Mouse (Mus musculus) MEL (cell line): Measurements from ENCODE around the gene Smim17. TPM values are rescaled to one million over a fixed set of nuclear protein-coding genes. Genes with fewer than 3 reads are reported as not detected.

ENCODE experiments used
- DNase-seq: peaks from one replicate; pipeline ENCODE4 v3.0.0; 2011; ENCODE audit warnings: low read depth, low spot score
- H3K27ac ChIP-seq: 2 replicates; pipeline ENCODE4 v1.5.1; 2012; ENCODE audit warnings: low read depth, mild to moderate bottlenecking, control low read depth, low read length, moderate library complexity; ENCODE audit not compliant: control insufficient read depth
- H3K27me3 ChIP-seq, 2 experiments: fragments of 150-350 bp in 1 of 2; sonication (generic) in 1 of 2; 2 replicates each; pipeline ENCODE4 v1.6.1; 2012; ENCODE audit warnings: low read length in 2 of 2, mild to moderate bottlenecking in 2 of 2, improper control_type of control experiment in 1 of 2, moderate library complexity in 1 of 2; ENCODE audit not compliant: insufficient read depth in 2 of 2, control insufficient read depth in 1 of 2
- H3K36me3 ChIP-seq, 2 experiments: 2 replicates each; pipeline ENCODE4 v1.6.1; 2012 to 2014; ENCODE audit warnings: low read length in 2 of 2, improper control_type of control experiment in 1 of 2, inconsistent platforms in 1 of 2, mild to moderate bottlenecking in 1 of 2; ENCODE audit not compliant: insufficient read depth in 2 of 2, control insufficient read depth in 1 of 2
- H3K4me1 ChIP-seq, 2 experiments: fragments of 150-350 bp in 1 of 2; sonication (generic) in 1 of 2; 2 replicates each; pipeline ENCODE4 v1.6.1; 2012; ENCODE audit warnings: low read length in 2 of 2, improper control_type of control experiment in 1 of 2, mild to moderate bottlenecking in 1 of 2; ENCODE audit not compliant: insufficient read depth in 2 of 2, control insufficient read depth in 1 of 2
- H3K4me3 ChIP-seq, 2 experiments: fragments of 150-350 bp in 1 of 2; sonication (generic) in 1 of 2; 2 replicates each; pipeline ENCODE4 v1.5.1; 2012; ENCODE audit warnings: low read depth in 2 of 2, low read length in 2 of 2, mild to moderate bottlenecking in 2 of 2, moderate library complexity in 2 of 2, control low read depth in 1 of 2, improper control_type of control experiment in 1 of 2; ENCODE audit not compliant: control insufficient read depth in 1 of 2, insufficient read depth in 1 of 2
- H3K79me2 ChIP-seq: 2 replicates; pipeline ENCODE4 v1.6.1; 2012; ENCODE audit warnings: mild to moderate bottlenecking, low read length, moderate library complexity; ENCODE audit not compliant: control insufficient read depth, poor library complexity, insufficient read depth
- H3K9ac ChIP-seq: 2 replicates; pipeline ENCODE4 v1.6.1; 2012; ENCODE audit warnings: low read depth, mild to moderate bottlenecking, control low read depth, low read length, moderate library complexity; ENCODE audit not compliant: control insufficient read depth, poor library complexity, severe bottlenecking
- H3K9me3 ChIP-seq: fragments of 150-350 bp; sonication (generic); replicated peaks from 2 replicates; pipeline ENCODE4 v1.6.1; 2012; ENCODE audit warnings: mild to moderate bottlenecking, low read length, improper control_type of control experiment, moderate library complexity; ENCODE audit not compliant: insufficient read depth
- BHLHE40 ChIP-seq: IDR thresholded peaks from 2 replicates; pipeline ENCODE4 v1.6.1; 2012; ENCODE audit warnings: low read depth, mild to moderate bottlenecking, inconsistent platforms, low read length, improper control_type of control experiment, borderline replicate concordance
- CHD1 ChIP-seq: IDR thresholded peaks from 2 replicates; pipeline ENCODE4 v1.6.1; 2012; ENCODE audit warnings: low read depth, mild to moderate bottlenecking, inconsistent platforms, low read length, improper control_type of control experiment
- CHD2 ChIP-seq: IDR thresholded peaks from 2 replicates; pipeline ENCODE4 v1.6.1; 2011; ENCODE audit warnings: low read length, improper control_type of control experiment
- CTCF ChIP-seq, 3 experiments: IDR thresholded peaks in 2 of 3; conservative IDR thresholded peaks in 1 of 3; 2 replicates each; pipeline ENCODE4 v1.5.1; 2011 to 2012; ENCODE audit warnings: low read length in 3 of 3, low read depth in 2 of 3, mild to moderate bottlenecking in 2 of 3, improper control_type of control experiment in 1 of 3, inconsistent platforms in 1 of 3, mixed read lengths in 1 of 3, moderate library complexity in 1 of 3; ENCODE audit not compliant: control insufficient read depth in 1 of 3, insufficient read depth in 1 of 3, poor library complexity in 1 of 3, severe bottlenecking in 1 of 3
- E2F4 ChIP-seq: IDR thresholded peaks from 2 replicates; pipeline ENCODE4 v1.6.1; 2011; ENCODE audit warnings: low read depth, low read length, improper control_type of control experiment, borderline replicate concordance
- ELF1 ChIP-seq: IDR thresholded peaks from 2 replicates; pipeline ENCODE4 v1.6.1; 2014; ENCODE audit warnings: low read depth, mild to moderate bottlenecking, inconsistent platforms, low read length, improper control_type of control experiment, moderate library complexity
- EP300 ChIP-seq, 2 experiments: IDR thresholded peaks; 2 replicates each; pipeline ENCODE4 v1.6.1; 2011; ENCODE audit warnings: improper control_type of control experiment in 2 of 2, low read length in 2 of 2, low read depth in 1 of 2, mild to moderate bottlenecking in 1 of 2
- ETS1 ChIP-seq: IDR thresholded peaks from 2 replicates; pipeline ENCODE4 v1.6.1; 2012; ENCODE audit warnings: low read depth, mild to moderate bottlenecking, inconsistent platforms, low read length, improper control_type of control experiment, moderate library complexity
- HCFC1 ChIP-seq: IDR thresholded peaks from 2 replicates; pipeline ENCODE4 v1.6.1; 2012; ENCODE audit warnings: low read depth, mild to moderate bottlenecking, inconsistent platforms, low read length, improper control_type of control experiment, moderate library complexity
- JUND ChIP-seq: IDR thresholded peaks from 2 replicates; pipeline ENCODE4 v1.6.1; 2011; ENCODE audit warnings: low read depth, mild to moderate bottlenecking, improper control_type of control experiment, low read length
- KAT2A ChIP-seq: conservative IDR thresholded peaks from 2 replicates; pipeline ENCODE4 v1.6.1; 2012; ENCODE audit warnings: low read depth, low read length, improper control_type of control experiment, inconsistent platforms
- MAFK ChIP-seq: IDR thresholded peaks from 2 replicates; pipeline ENCODE4 v1.6.1; 2011; ENCODE audit warnings: low read depth, mild to moderate bottlenecking, low read length, improper control_type of control experiment, borderline replicate concordance
- MAX ChIP-seq: IDR thresholded peaks from 2 replicates; pipeline ENCODE4 v1.6.1; 2011; ENCODE audit warnings: low read length, improper control_type of control experiment
- MEF2A ChIP-seq: IDR thresholded peaks from 2 replicates; pipeline ENCODE4 v1.6.1; 2014; ENCODE audit warnings: low read depth, mild to moderate bottlenecking, inconsistent platforms, low read length, improper control_type of control experiment; ENCODE audit not compliant: poor library complexity, insufficient replicate concordance, severe bottlenecking; ENCODE audit errors: extremely low read depth
- MXI1 ChIP-seq: IDR thresholded peaks from 2 replicates; pipeline ENCODE4 v1.6.1; 2011; ENCODE audit warnings: mild to moderate bottlenecking, low read depth, low read length, improper control_type of control experiment
- MYB ChIP-seq: IDR thresholded peaks from 2 replicates; pipeline ENCODE4 v1.6.1; 2011; ENCODE audit warnings: mild to moderate bottlenecking, low read depth, low read length, improper control_type of control experiment
- NELFE ChIP-seq: IDR thresholded peaks from 2 replicates; pipeline ENCODE4 v1.6.1; 2011; ENCODE audit warnings: low read depth, low read length, improper control_type of control experiment
- POLR2A ChIP-seq, 2 experiments: IDR thresholded peaks; 2 replicates each; pipeline ENCODE4 v1.6.1; 2011 to 2012; ENCODE audit warnings: low read length in 2 of 2, mild to moderate bottlenecking in 2 of 2, control low read depth in 1 of 2, improper control_type of control experiment in 1 of 2, low read depth in 1 of 2, moderate library complexity in 1 of 2; ENCODE audit not compliant: control insufficient read depth in 1 of 2, insufficient read depth in 1 of 2, poor library complexity in 1 of 2
- POLR2AphosphoS2 ChIP-seq: IDR thresholded peaks from 2 replicates; pipeline ENCODE4 v1.6.1; 2011; ENCODE audit warnings: low read length, improper control_type of control experiment
- RAD21 ChIP-seq: IDR thresholded peaks from 2 replicates; pipeline ENCODE4 v1.6.1; 2011; ENCODE audit warnings: mild to moderate bottlenecking, low read depth, low read length, improper control_type of control experiment
- RCOR1 ChIP-seq: IDR thresholded peaks from 2 replicates; pipeline ENCODE4 v1.6.1; 2012; ENCODE audit warnings: low read depth, mild to moderate bottlenecking, inconsistent platforms, low read length, improper control_type of control experiment
- SIN3A ChIP-seq: IDR thresholded peaks from 2 replicates; pipeline ENCODE4 v1.6.1; 2012; ENCODE audit warnings: low read length, improper control_type of control experiment, inconsistent platforms
- SMC3 ChIP-seq: IDR thresholded peaks from 2 replicates; pipeline ENCODE4 v1.6.1; 2011; ENCODE audit warnings: low read depth, low read length, improper control_type of control experiment
- TAL1 ChIP-seq: IDR thresholded peaks from 2 replicates; pipeline ENCODE4 v1.6.1; 2012; ENCODE audit warnings: mild to moderate bottlenecking, inconsistent platforms, low read length, moderate library complexity, mixed read lengths
- TBP ChIP-seq: IDR thresholded peaks from 2 replicates; pipeline ENCODE4 v1.8.0; 2011; ENCODE audit warnings: low read depth, low read length, improper control_type of control experiment
- TCF12 ChIP-seq: IDR thresholded peaks from 2 replicates; pipeline ENCODE4 v1.6.1; 2014; ENCODE audit warnings: low read depth, mild to moderate bottlenecking, inconsistent platforms, low read length, improper control_type of control experiment, moderate library complexity
- UBTF ChIP-seq: IDR thresholded peaks from 2 replicates; pipeline ENCODE4 v1.6.1; 2012; ENCODE audit warnings: low read depth, mild to moderate bottlenecking, inconsistent platforms, low read length, improper control_type of control experiment, moderate library complexity, borderline replicate concordance; ENCODE audit not compliant: insufficient read depth
- USF1 ChIP-seq: IDR thresholded peaks from 2 replicates; pipeline ENCODE4 v1.6.1; 2014; ENCODE audit warnings: low read depth, mild to moderate bottlenecking, inconsistent platforms, low read length, improper control_type of control experiment, moderate library complexity
- USF2 ChIP-seq, 2 experiments: IDR thresholded peaks; 2 replicates each; pipeline ENCODE4 v1.6.1; 2011 to 2012; ENCODE audit warnings: improper control_type of control experiment in 2 of 2, low read length in 2 of 2, borderline replicate concordance in 1 of 2, inconsistent platforms in 1 of 2, low read depth in 1 of 2, mild to moderate bottlenecking in 1 of 2; ENCODE audit not compliant: insufficient read depth in 1 of 2
- ZC3H11A ChIP-seq: IDR thresholded peaks from 2 replicates; pipeline ENCODE4 v1.6.1; 2012; ENCODE audit warnings: low read depth, mild to moderate bottlenecking, inconsistent platforms, low read length, improper control_type of control experiment
- ZMIZ1 ChIP-seq: IDR thresholded peaks from 2 replicates; pipeline ENCODE4 v1.6.1; 2012; ENCODE audit warnings: low read depth, mild to moderate bottlenecking, inconsistent platforms, low read length, improper control_type of control experiment, moderate library complexity
- ZNF384 ChIP-seq: IDR thresholded peaks from 2 replicates; pipeline ENCODE4 v1.6.1; 2012; ENCODE audit warnings: low read depth, mild to moderate bottlenecking, inconsistent platforms, low read length, improper control_type of control experiment
- polyA plus RNA-seq, 2 experiments: library from polyadenylated mRNA; stranded (reverse) in 1 of 2; unstranded in 1 of 2; fragments of >175 nt in 1 of 2; fragments of >200 nt in 1 of 2; gene quantifications; 2 replicates each; pipeline versions ENCODE4 v1.2.1 to v1.2.4; 2012; ENCODE audit warnings: low replicate concordance in 2 of 2, low read depth in 1 of 2; ENCODE audit not compliant: insufficient read length in 2 of 2, insufficient read depth in 1 of 2, missing spikeins in 1 of 2
- total RNA-seq: library from RNA; depleted of rRNA; stranded (reverse); fragments of 300-350 nt; gene quantifications from 2 replicates; pipeline ENCODE4 v1.2.3, GENCODE M21; 2012

Gene Smim17
- total and polyA plus RNA-seq, 3 experiments, result not detected

DNA sequence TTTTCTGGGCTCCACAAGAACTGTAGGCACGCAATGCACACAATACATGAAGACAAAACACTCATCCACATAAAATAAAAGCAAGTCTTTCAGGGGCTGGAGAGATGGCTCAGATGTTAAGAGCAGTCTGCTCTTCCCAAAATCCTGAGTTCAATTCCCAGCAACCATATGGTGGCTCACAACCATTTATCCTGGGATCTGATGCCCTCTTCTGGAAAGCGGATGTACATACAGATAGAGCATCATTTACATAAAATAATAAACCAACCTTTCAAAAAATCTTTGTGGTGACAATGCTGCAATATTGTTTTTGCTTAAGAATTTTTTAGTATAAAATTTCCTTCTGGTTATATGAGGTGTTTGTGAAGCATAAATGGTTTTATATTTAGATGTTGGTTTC lies 17.1 kb upstream of the Smim17 start:
- Histone ChIP-seq H3K9ac (no peak overlapping the region), H3K4me3 (no peak overlapping the region), H3K79me2 (no peaks in the 10 kb centered on the region), H3K36me3 (peaks cover 0 to 2% of the 10 kb centered on the region in 2 experiments; a peak in 1 of 4 replicates), H3K27me3 (no peaks in the 10 kb centered on the region), H3K27ac (no peak overlapping the region), H3K4me1 (peaks cover 0 to 12% of the 10 kb centered on the region in 2 experiments; a peak in 2 of 4 replicates), H3K9me3 (no peaks in the 10 kb centered on the region)
- no peak for TF ChIP-seq ZNF384
- peak in 2 of 3 experiments; percentile 9 to 21; a peak in 2 of 6 replicates for TF ChIP-seq CTCF (IDR thresholded peaks at IDR 0.05 in 2 of 3, conservative IDR thresholded peaks at IDR 0.05 in 1 of 3; ENCODE audit: control insufficient read depth in 1 of 3, insufficient read depth in 1 of 3, low read depth in 2 of 3, low read length in 3 of 3, poor library complexity in 1 of 3, severe bottlenecking in 1 of 3)
- peak; percentile 12; the same call in 1 of the 2 replicates for TF ChIP-seq SMC3
- peak; percentile 19 for DNase-seq

DNA sequence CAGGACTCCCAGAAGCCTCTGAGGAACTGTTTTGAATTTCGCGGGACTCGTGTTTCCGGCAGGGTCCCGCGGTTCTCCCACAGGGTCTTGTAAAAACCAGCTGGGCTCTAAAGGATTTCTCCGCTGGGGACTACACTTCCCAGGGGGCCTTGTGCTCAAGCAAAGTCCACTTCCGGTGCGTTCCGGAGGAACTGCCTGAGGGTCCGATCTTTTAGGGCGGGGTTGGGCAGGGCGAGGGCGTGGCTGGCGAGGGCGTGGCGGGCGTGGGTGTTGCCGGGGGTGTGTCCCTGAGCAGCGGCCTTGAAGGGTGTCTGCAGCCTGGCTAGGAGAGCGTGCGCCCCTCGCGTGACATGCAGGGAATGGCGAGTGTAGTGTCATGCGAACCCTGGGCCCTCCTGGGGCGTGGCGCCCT lies 15.5 kb upstream of the Smim17 start, which contains the start of gene Zfp28:
Zfp28 (plus strand) TSS at position 252 of the 412 bp plus-strand sequence.
- Histone ChIP-seq H3K27me3 (no peaks in the 10 kb centered on the region), H3K9me3 (no peaks in the 10 kb centered on the region), H3K4me3 (peak within 1 kb of the TSS; percentile 59 to 68), H3K27ac (no peak within 1 kb of the TSS), H3K4me1 (peaks cover 0 to 12% of the 10 kb centered on the region in 2 experiments; a peak in 2 of 4 replicates), H3K9ac (peak within 1 kb of the TSS; percentile 68), H3K36me3 (peaks cover 0 to 2% of the 10 kb centered on the region in 2 experiments; a peak in 1 of 4 replicates), H3K79me2 (no peaks in the 10 kb centered on the region)
- DNase-seq, result peak; percentile 95
- TF ChIP-seq UBTF (no peak), POLR2AphosphoS2 (no peak), ETS1 (peak; percentile 49; the same call in 1 of the 2 replicates), SIN3A (peak; percentile 85), MYB (no peak), E2F4 (no peak), MEF2A (no peak), NELFE (no peak), HCFC1 (peak; percentile 99), ELF1 (peak; percentile 81), MAFK (no peak), RAD21 (no peak), POLR2A (IDR thresholded peaks at IDR 0.05; ENCODE audit: control insufficient read depth in 1 of 2, insufficient read depth in 1 of 2, low read depth in 1 of 2, low read length in 2 of 2, poor library complexity in 1 of 2) (no peak; a peak in 1 of 4 replicates), ZMIZ1 (no peak), CHD1 (no peak), ZNF384 (no peak), TAL1 (no peak), MAX (peak; percentile 74), USF2 (IDR thresholded peaks at IDR 0.05; ENCODE audit: borderline replicate concordance in 1 of 2, insufficient read depth in 1 of 2, low read depth in 1 of 2, low read length in 2 of 2) (no peak), EP300 (IDR thresholded peaks at IDR 0.05; ENCODE audit: low read depth in 1 of 2, low read length in 2 of 2) (no peak), CHD2 (no peak), JUND (no peak), ZC3H11A (no peak), RCOR1 (no peak), KAT2A (peak; percentile 87), TBP (no peak), USF1 (no peak), TCF12 (0 out of 2 replicates have a peak, but pooled peaks have one; percentile 21), BHLHE40 (peak; percentile 33; the same call in 1 of the 2 replicates), MXI1 (peak; percentile 95)
